Mouse (Mus musculus) bone marrow macrophage, adult 2 months (primary cell): ENCODE results near the gene Slc35e3.

Experiments
- CTCF ChIP-seq: IDR thresholded peaks from 2 replicates; pipeline ENCODE4 v1.5.1; 2012; ENCODE audit warnings: low read depth, mild to moderate bottlenecking, low read length, moderate library complexity
- POLR2A ChIP-seq: IDR thresholded peaks from 2 replicates; pipeline ENCODE4 v1.6.1; 2012; ENCODE audit warnings: mild to moderate bottlenecking, low read depth, low read length, borderline replicate concordance

GRCm38 (mm10) chr10:117708856-117709255, 37.3 kb downstream of the Slc35e3 start:
- TF ChIP-seq CTCF = no peak
- no peak for TF ChIP-seq POLR2A
